Mouse (Mus musculus) midbrain, embryonic 11.5 days (tissue): ENCODE data around the gene Gm12248. TPM values are rescaled to one million over a fixed set of nuclear protein-coding genes. Genes with fewer than 3 reads are reported as not detected.

Experiments
- ATAC-seq: fragments of 200-750 bp; cut with Nextera tagmentation; 2 replicates; pipeline ENCODE4 v1.8.0; 2017; ENCODE audit warnings: moderate TSS enrichment, moderate library complexity; ENCODE audit not compliant: low FRiP score
- DNase-seq: peaks from one replicate; pipeline ENCODE4 v3.0.0; 2015; ENCODE audit warnings: low spot score; ENCODE audit errors: missing footprints
- H3K27ac ChIP-seq: fragments of 300-500 bp; sonication (generic); 2 replicates; pipeline ENCODE4 v1.5.1; 2014; ENCODE audit warnings: low read depth, low read length
- H3K27me3 ChIP-seq: fragments of 300-500 bp; sonication (generic); 2 replicates; pipeline ENCODE4 v1.6.1; 2014; ENCODE audit warnings: mild to moderate bottlenecking, low read length, moderate library complexity, mixed read lengths; ENCODE audit not compliant: control insufficient read depth, insufficient read depth
- H3K36me3 ChIP-seq: fragments of 300-500 bp; sonication (generic); 2 replicates; pipeline ENCODE4 v1.6.1; 2014; ENCODE audit warnings: mild to moderate bottlenecking, low read length, moderate library complexity, mixed read lengths; ENCODE audit not compliant: control insufficient read depth, insufficient read depth
- H3K4me1 ChIP-seq: fragments of 300-500 bp; sonication (generic); 2 replicates; pipeline ENCODE4 v1.6.1; 2014; ENCODE audit warnings: low read length; ENCODE audit not compliant: control insufficient read depth, insufficient read depth
- H3K4me2 ChIP-seq: fragments of 300-500 bp; sonication (generic); 2 replicates; pipeline ENCODE4 v1.6.1; 2014; ENCODE audit warnings: mild to moderate bottlenecking, moderate library complexity
- H3K4me3 ChIP-seq: fragments of 300-500 bp; sonication (generic); 2 replicates; pipeline ENCODE4 v1.5.1; 2014; ENCODE audit warnings: low read depth, low read length
- H3K9ac ChIP-seq: fragments of 300-500 bp; sonication (generic); 2 replicates; pipeline ENCODE4 v1.6.1; 2014; ENCODE audit warnings: low read length
- H3K9me3 ChIP-seq: fragments of 300-500 bp; sonication (generic); 2 replicates; pipeline ENCODE4 v1.6.1; 2016; ENCODE audit warnings: low read length; ENCODE audit not compliant: control insufficient read depth
- WGBS: fragments of 180-500 bp; shearing (Covaris S2); extraction: QIAGEN DNeasy Blood & Tissue Kit; methylation state at CpG from one replicate; pipeline ENCODE4 v1.1.7; 2014; 5-methylcytosine and 5-hydroxymethylcytosine counted together
- polyA plus RNA-seq: library from polyadenylated mRNA; unstranded; fragments of >200 nt; fragmentation: Nextera tagmentation; extraction: Ambion mirVana; gene quantifications from 2 replicates; pipeline ENCODE4 v1.2.1, GENCODE M21; 2014

Gm12248 gene
- polyA plus RNA-seq, 1 experiment from 2014 or later = not detected

DNA sequence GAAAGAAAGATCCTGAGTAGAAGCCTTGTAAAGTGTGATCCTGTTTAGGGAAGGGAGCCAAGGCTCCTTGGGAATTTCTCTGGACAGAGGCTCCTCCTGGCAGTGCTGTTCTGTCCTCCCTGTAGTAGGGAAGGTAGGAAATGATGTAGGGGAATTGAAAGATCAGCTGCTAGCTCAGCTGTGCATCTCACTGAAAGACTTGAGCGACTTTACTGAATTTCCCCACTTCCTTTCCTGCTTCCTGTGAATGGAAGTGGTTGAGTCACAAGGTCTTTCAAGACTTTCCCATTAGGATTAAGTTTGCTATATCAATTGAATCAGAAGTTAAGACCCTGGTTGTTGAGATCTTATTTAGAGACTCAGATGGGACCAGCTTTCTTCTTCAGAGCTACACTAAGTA lies 71.8 kb downstream of the Gm12248 start:
- Histone ChIP-seq H3K9ac (no peak overlapping the region), H3K9me3 (no peaks in the 10 kb centered on the region), H3K27me3 (no peaks in the 10 kb centered on the region), H3K4me1 (no peaks in the 10 kb centered on the region; the same call in 1 of the 2 replicates), H3K4me2 (no peak overlapping the region), H3K27ac (no peak overlapping the region), H3K36me3 (no peaks in the 10 kb centered on the region), H3K4me3 (no peak overlapping the region)
- no peak for DNase-seq
- 94% methylated on average over 1 of the region's 1 CpGs for WGBS
- no peak for ATAC-seq

DNA sequence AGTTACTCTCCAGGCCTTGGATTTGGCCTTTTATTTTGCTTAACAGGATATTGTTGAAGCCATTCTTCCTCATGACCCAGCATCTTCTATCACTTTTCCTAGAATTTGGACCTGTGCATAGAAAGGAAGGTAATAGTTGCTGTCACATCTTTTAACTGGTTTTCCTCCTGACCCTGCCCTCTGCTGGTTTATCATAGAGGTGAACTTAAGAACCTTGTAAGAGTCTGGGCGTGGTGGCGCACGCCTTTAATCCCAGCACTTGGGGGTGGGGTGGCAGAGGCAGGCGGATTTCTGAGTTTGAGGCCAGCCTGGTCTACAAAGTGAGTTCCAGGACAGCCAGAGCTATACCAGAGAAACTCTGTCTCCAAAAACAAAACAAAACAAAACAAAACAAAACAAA lies 74.2 kb downstream of the Gm12248 start:
- Histone ChIP-seq H3K4me2 (no peak overlapping the region), H3K4me1 (no peaks in the 10 kb centered on the region; the same call in 1 of the 2 replicates), H3K4me3 (no peak overlapping the region), H3K27me3 (no peaks in the 10 kb centered on the region), H3K36me3 (no peaks in the 10 kb centered on the region), H3K9ac (no peak overlapping the region), H3K9me3 (no peaks in the 10 kb centered on the region), H3K27ac (no peak overlapping the region)
- DNase-seq (no peak), ATAC-seq (no peak)
- WGBS = 86% methylated on average over 4 of the region's 4 CpGs

DNA sequence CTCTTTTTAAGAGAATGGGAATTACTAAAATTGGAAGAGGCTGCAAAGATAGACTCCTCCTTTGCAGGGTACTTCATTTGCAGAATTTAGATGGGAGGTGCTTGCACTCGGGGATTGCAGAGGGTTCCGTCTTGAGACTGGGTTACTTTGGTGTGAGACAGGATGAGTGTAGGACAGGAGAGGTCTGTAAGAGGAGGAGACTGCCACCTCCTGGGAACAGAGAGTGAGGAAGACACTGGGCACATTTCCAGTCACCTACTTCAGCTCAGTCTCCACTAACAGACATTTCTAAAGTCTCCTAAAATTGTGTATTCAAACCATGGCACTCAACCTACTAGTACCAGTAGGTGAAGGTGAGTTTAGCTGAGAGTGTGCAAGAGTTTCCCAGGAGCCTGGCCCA lies 74.6 kb downstream of the Gm12248 start:
- Histone ChIP-seq H3K9ac (no peak overlapping the region), H3K27ac (no peak overlapping the region), H3K4me2 (no peak overlapping the region), H3K4me1 (no peaks in the 10 kb centered on the region; the same call in 1 of the 2 replicates), H3K36me3 (no peaks in the 10 kb centered on the region), H3K27me3 (no peaks in the 10 kb centered on the region), H3K9me3 (no peaks in the 10 kb centered on the region), H3K4me3 (no peak overlapping the region)
- WGBS = 92% methylated on average over 2 of the region's 2 CpGs
- no peak for ATAC-seq
- DNase-seq = no peak

DNA sequence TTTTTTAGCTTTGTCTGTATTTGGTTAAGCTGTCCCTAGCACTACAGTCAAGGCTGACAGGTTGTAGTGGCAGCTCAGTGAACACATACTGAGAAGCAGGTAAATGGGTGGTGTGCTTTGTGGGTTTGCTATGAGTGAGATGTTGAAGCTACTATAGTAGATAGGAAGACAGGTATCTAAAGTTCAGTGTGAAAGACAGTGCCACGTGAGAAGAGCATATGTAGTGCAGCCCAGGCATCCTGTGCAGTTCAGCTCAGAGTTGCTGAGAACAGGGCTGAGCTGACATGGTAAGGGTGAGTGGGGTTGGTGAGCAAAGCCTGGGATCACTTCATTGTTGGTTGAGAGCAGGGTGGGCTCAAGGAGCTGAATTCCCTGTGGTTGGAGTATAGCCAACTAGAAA lies 75.5 kb downstream of the Gm12248 start:
- no peak for ATAC-seq
- Histone ChIP-seq H3K9ac (no peak overlapping the region), H3K27ac (no peak overlapping the region)

DNA sequence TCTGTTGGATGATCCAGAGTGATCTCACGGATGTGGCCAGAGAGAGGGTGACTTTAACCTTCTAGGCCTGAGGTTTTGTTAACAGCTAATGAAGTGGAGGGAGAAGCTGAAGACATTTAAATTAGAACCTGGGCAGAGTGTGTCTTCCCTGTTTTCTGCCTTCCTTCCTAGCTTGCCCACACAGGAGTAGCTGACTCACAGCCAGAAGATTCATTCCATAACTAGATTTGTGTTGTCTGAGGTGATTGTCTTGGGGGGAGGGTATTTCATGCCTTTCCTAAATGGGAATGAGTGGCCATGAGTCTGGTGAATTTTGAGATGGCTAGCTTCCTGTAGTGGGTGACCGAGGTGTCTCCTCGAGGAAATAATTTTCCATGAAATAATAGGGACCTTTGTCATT lies 76.6 kb downstream of the Gm12248 start:
- no peaks in the 10 kb centered on the region for H3K9me3 ChIP-seq
- no peaks in the 10 kb centered on the region for H3K36me3 ChIP-seq
- H3K4me2 ChIP-seq = no peak overlapping the region
- DNase-seq (no peak), ATAC-seq (no peak)
- no peak overlapping the region for H3K4me3 ChIP-seq
- no peaks in the 10 kb centered on the region; the same call in 1 of the 2 replicates for H3K4me1 ChIP-seq
- H3K9ac ChIP-seq = no peak overlapping the region
- H3K27me3 ChIP-seq = no peaks in the 10 kb centered on the region
- no peak overlapping the region for H3K27ac ChIP-seq
- 69% methylated on average over 3 of the region's 3 CpGs for WGBS

More for the DNA sequence above, 75.5 kb downstream of the Gm12248 start:
- Histone ChIP-seq H3K4me2 (no peak overlapping the region), H3K4me3 (no peak overlapping the region), H3K36me3 (no peaks in the 10 kb centered on the region), H3K27me3 (no peaks in the 10 kb centered on the region), H3K4me1 (no peaks in the 10 kb centered on the region; the same call in 1 of the 2 replicates), H3K9me3 (no peaks in the 10 kb centered on the region)
- 78% methylated on average over 1 of the region's 1 CpGs for WGBS
- DNase-seq = no peak

DNA sequence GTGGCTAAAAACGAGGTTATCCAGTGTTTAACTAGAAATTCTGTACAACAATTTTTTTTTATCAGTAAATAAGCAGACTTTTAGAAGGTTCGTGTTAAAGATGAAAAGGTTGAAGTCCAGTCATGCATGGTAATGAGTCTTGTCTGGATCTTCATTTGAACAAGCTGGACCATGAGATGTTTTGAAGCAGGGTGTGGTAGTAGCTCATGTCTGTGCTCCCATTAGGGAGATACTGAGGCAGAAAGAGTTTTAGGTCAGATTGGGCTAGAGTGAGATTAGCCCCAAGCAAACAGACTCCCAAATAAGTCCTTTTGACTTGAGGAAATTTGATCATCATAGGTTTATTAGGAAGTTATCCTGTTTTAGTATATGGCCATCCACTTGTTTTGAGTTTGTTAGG lies 77.6 kb downstream of the Gm12248 start:
- Histone ChIP-seq H3K4me3 (no peak overlapping the region), H3K27ac (no peak overlapping the region)
- 69% methylated on average over 2 of the region's 2 CpGs for WGBS

DNA sequence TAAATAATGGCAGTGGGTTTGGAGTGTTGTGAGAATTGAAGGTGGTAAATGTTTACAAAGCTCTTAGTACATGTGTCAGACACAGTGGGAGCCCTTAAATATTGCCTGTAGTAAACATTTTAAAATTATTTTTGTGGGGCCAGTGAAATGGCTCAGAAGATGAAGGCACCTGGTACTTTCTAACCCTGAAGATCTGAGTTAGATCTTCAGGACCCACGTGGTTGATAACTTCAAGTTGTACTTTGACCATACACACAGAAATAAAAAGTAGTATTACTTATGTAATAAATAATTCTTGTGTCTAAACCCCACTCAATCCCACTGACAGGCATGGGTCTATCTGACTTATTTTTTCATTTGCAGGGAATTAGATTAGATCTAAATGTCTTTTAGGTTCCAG lies 78.3 kb downstream of the Gm12248 start:
- peaks cover 12% of the 10 kb centered on the region for H3K4me1 ChIP-seq
- H3K9me3 ChIP-seq = no peaks in the 10 kb centered on the region
- ATAC-seq = no peak
- no peaks in the 10 kb centered on the region for H3K27me3 ChIP-seq
- no peak for DNase-seq
- no peak overlapping the region for H3K9ac ChIP-seq
- no peaks in the 10 kb centered on the region for H3K36me3 ChIP-seq
- no peak overlapping the region for H3K27ac ChIP-seq
- 71% methylated on average over 1 of the region's 1 CpGs for WGBS
- no peak overlapping the region for H3K4me3 ChIP-seq
- no peak overlapping the region for H3K4me2 ChIP-seq

More for the DNA sequence above, 77.6 kb downstream of the Gm12248 start:
- H3K9me3 ChIP-seq = no peaks in the 10 kb centered on the region
- no peak overlapping the region for H3K4me2 ChIP-seq
- H3K9ac ChIP-seq = no peak overlapping the region
- no peaks in the 10 kb centered on the region for H3K36me3 ChIP-seq
- H3K4me1 ChIP-seq = peaks cover 10% of the 10 kb centered on the region
- ATAC-seq (no peak), DNase-seq (no peak)
- no peaks in the 10 kb centered on the region for H3K27me3 ChIP-seq

Other genes with a start within 250 kb of the Gm12248 start
- gene Larp1, start 84.1 kb downstream of the Gm12248 start, polyA plus RNA-seq = 13.9 and 14.0 TPM in 2 replicates
- 110 and 113 TPM in 2 replicates for gene Cnot8, start 11.0 kb upstream of the Gm12248 start, polyA plus RNA-seq
- 20.3 and 22.6 TPM in 2 replicates for gene Gemin5, start 75.4 kb upstream of the Gm12248 start, polyA plus RNA-seq
- 124 and 130 TPM in 2 replicates for gene Mrpl22, start 78.5 kb upstream of the Gm12248 start, polyA plus RNA-seq
- 2.0 and 2.2 TPM in 2 replicates for gene Igtp, start 106.4 kb upstream of the Gm12248 start, polyA plus RNA-seq
- 0.51 and 0.81 TPM in 2 replicates for gene Irgm2, start 106.5 kb upstream of the Gm12248 start, polyA plus RNA-seq
- not detected in 2 replicates for gene 4930438A08Rik, start 181.7 kb upstream of the Gm12248 start, polyA plus RNA-seq
- gene Zfp692, start 213.9 kb upstream of the Gm12248 start, polyA plus RNA-seq = 13.2 and 13.4 TPM in 2 replicates
- gene Zfp672, start 237.2 kb upstream of the Gm12248 start, polyA plus RNA-seq = 22.8 and 22.9 TPM in 2 replicates
- gene Sh3bp5l, start 237.6 kb upstream of the Gm12248 start, polyA plus RNA-seq = 26.8 and 34.2 TPM in 2 replicates